Mouse (Mus musculus): ENCODE measurements around the gene Zfp46. TPM values are rescaled to one million over a fixed set of nuclear protein-coding genes. Genes with fewer than 3 reads are reported as not detected.

Zfp46 gene
- polyA plus RNA-seq, 1 experiment from 2014 or later: 13.0 TPM

DNA sequence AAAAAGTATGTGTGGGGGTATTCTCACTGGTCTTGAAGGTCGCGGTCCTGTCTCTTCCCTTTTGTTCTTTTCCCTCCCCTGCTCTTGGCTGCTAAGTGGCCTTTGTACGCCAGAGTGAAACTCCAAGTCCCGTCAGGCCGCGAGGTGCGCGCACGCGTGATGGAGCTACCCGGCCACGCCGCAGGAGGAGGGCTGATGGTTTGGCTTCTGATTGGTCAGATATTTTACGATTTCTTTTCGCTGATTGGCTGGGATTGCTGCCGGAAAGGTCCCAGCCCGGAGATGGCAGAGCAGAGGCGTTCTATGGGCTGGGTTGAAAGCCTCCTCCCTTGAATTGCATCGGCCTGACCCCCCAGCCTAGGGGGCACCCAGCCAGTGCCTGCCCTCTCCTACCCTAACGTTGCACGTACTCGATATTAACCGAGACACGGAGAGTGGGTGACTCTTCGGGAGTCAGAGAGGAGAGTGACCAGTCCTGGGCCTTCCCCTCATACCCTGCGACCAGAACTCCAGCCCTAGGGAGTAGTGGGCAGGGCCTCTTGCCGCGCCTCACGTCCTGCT lies 1.4 kb downstream of the Zfp46 start:
- H3K27me3 ChIP-seq: no peaks in the 10 kb centered on the region
- in situ Hi-C loops (cut with MboI; ENCODE audit: low pct_unique_long_range_greater_than_20kb): no loop called here
- ATAC-seq (peak; percentile 69), DNase-seq (ENCODE audit: low read depth, low spot score) (peak; percentile 92)
- POLR2A ChIA-PET: interaction anchor here (1.5 kb wide), 1 partner anchor 91 kb away, joined by 3 read pairs; no protein-coding TSS in a partner anchor
- no peak for TF ChIP-seq CTCF (IDR thresholded peaks at IDR 0.05)
- CTCF ChIA-PET: interaction anchor here (0.7 to 2.0 kb wide), 3 partner anchors 25 to 51 kb away, joined by 3 to 11 read pairs (median 4); no protein-coding TSS in a partner anchor

DNA sequence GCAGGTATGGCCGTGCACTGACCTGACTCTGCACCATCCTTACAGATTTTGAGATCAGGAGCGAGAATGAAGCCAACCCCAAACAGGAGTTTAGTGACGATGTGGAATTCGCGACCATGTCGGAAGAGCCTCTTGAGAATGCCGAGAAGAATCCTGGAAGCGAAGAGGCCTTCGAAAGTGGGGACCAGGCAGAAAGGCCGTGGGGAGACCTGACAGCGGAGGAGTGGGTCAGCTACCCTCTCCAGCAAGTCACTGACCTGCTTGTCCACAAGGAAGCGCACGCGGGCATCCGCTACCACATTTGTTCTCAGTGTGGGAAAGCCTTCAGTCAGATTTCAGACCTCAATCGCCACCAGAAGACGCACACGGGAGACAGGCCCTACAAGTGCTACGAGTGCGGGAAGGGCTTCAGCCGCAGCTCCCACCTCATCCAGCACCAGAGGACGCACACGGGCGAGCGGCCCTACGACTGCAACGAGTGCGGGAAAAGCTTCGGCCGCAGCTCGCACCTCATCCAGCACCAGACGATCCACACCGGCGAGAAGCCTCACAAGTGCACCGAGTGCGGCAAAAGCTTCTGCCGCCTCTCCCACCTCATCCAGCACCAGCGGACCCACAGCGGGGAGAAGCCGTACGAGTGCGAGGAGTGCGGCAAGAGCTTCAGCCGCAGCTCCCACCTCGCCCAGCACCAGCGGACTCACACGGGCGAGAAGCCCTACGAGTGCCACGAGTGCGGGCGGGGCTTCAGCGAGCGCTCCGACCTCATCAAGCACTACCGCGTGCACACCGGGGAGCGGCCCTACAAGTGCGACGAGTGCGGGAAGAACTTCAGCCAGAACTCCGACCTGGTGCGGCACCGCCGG lies 5.7 kb downstream of the Zfp46 start:
- TF ChIP-seq CTCF (IDR thresholded peaks at IDR 0.05): no peak
- H3K27me3 ChIP-seq: no peaks in the 10 kb centered on the region

DNA sequence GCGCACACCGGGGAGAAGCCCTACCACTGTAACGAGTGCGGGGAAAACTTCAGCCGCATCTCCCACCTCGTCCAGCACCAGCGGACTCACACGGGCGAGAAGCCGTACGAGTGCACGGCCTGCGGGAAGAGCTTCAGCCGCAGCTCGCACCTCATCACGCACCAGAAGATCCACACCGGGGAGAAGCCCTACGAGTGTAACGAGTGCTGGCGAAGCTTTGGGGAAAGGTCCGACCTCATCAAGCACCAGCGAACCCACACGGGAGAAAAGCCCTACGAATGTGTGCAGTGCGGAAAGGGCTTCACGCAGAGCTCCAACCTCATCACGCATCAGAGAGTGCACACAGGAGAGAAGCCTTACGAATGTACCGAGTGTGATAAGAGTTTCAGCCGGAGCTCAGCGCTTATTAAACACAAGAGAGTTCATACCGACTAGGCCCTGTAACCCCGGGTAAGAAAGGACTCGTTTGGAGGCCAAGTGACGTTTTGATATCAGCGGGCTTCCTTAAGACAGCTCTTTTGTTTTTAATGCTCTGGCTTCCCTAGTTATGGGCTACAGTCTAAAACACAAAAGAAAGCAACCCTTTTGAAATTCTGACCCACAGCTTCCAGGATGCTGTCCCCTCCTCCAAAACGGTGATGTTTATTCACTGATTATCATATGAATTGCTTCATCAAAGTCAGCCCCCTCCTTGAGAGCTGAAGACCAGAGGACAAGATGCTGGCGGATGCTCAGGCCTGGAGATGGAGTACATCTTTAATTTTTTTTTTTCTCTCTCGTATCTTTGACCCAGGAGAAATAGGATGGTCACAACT lies 6.5 kb downstream of the Zfp46 start:
- in situ Hi-C loops (cut with MboI; ENCODE audit: low pct_unique_long_range_greater_than_20kb): no loop called here
- no peak for ATAC-seq
- DNase-seq (ENCODE audit: low read depth, low spot score): no peak
- no peak for TF ChIP-seq CTCF (IDR thresholded peaks at IDR 0.05)
- ChIA-PET CTCF (no interaction called here), POLR2A (no interaction called here)
- H3K27me3 ChIP-seq: no peaks in the 10 kb centered on the region

More for the DNA sequence above, 5.7 kb downstream of the Zfp46 start:
- in situ Hi-C loops (cut with MboI; ENCODE audit: low pct_unique_long_range_greater_than_20kb): no loop called here
- ATAC-seq (no peak), DNase-seq (ENCODE audit: low read depth, low spot score) (no peak)
- ChIA-PET CTCF (no interaction called here), POLR2A (no interaction called here)

DNA sequence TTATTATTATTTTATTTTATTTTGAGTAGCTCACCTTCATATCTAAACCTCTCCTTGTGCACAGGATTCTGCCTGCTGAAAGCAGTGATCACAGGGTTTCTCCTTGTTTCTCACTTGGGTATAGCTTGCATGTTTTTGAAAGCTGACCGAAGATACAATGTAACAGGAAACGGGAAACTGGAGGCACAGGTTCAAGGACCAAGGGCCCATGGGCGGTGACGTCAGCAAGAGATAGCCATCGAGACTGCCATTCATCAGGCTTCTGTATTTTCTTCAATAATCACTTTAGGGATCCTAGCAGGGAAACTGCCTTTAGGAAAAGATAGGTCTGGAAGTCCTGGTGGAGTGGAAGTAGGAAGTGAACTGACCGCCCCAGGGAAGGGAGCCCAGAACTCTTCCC lies 7.2 kb downstream of the Zfp46 start:
- in situ Hi-C loops (cut with MboI; ENCODE audit: low pct_unique_long_range_greater_than_20kb): no loop called here
- no peak for TF ChIP-seq CTCF (IDR thresholded peaks at IDR 0.05)
- no peaks in the 10 kb centered on the region for H3K27me3 ChIP-seq
- ATAC-seq (no peak), DNase-seq (ENCODE audit: low read depth, low spot score) (no peak)
- CTCF ChIA-PET: no interaction called here
- POLR2A ChIA-PET: no interaction called here

DNA sequence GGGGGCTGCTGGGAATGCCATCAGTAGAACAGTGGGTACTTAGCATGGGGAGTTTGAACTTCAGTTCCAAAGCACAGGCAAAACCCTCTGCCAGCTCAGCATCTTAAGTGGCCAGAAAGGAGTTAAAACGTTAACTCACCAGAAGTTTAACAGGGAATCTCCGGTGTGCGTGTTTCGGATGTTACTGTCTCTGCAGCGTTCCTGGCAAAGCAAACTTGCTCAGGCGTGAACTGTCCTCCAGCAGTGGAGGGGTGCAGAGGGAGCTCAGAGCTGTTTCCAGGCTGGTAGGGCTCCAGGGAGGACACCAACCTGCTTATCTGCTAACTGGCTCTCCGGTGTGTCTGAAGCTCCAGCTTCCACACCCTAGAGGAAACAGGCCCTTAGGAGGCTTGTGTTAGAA lies 11.5 kb downstream of the Zfp46 start:
- in situ Hi-C loops (cut with MboI; ENCODE audit: low pct_unique_long_range_greater_than_20kb): no loop called here
- ChIA-PET CTCF (no interaction called here), POLR2A (no interaction called here)
- TF ChIP-seq CTCF (IDR thresholded peaks at IDR 0.05): no peak
- no peaks in the 10 kb centered on the region for H3K27me3 ChIP-seq
- ATAC-seq: no peak
- DNase-seq (ENCODE audit: low read depth, low spot score): no peak

DNA sequence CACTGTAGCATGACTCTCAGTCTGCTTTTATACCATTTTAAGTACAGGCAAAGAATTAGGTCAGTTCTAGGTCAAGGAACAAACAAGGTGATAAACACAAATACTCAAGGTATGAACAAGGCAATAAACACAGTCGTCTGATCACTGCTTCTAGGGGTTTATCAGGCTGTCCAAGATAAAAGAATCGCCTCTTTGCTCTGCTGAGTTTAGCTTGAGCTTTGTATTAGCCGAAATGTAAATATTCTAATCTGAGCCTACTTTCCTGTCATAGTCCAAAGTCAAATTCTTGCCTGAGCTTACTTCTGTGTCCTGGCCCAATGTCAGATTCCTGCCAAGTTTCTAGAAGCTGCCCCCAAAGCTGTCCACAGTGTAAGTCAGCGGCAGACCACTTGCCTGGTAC lies 18.0 kb downstream of the Zfp46 start:
- in situ Hi-C loops (cut with MboI; ENCODE audit: low pct_unique_long_range_greater_than_20kb): no loop called here
- TF ChIP-seq CTCF (IDR thresholded peaks at IDR 0.05): no peak
- ATAC-seq (no peak), DNase-seq (ENCODE audit: low read depth, low spot score) (no peak)
- CTCF ChIA-PET: interaction anchor here (1.2 kb wide), 2 partner anchors 13 to 22 kb away, joined by 3 read pairs; no protein-coding TSS in a partner anchor
- POLR2A ChIA-PET: interaction anchor here (0.7 kb wide), 1 partner anchor 295 kb away, joined by 3 read pairs; no protein-coding TSS in a partner anchor
- no peaks in the 10 kb centered on the region for H3K27me3 ChIP-seq

DNA sequence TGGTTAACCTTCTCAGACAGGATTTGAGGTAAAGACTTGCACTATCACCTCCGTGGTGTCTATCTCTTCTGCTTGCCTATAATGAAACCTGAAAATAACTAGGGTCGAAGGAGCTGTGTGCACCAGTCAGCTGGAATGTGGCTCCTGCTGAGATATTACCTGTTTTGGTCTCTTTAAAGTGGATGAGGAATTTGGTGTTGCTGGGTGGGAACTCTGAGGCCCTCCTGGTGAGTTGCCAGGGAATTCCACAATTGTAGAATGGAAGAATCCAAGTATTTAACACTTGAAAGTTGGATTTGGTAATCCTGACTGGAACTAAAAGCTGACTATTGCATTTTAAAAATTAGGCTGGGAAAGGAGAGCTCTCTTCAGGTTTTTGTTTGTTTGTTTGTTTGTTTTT lies 19.7 kb downstream of the Zfp46 start:
- in situ Hi-C loops (cut with MboI; ENCODE audit: low pct_unique_long_range_greater_than_20kb): no loop called here
- H3K27me3 ChIP-seq: no peaks in the 10 kb centered on the region
- POLR2A ChIA-PET: interaction anchor here (0.6 kb wide), 1 partner anchor 17 kb away, joined by 3 read pairs; no protein-coding TSS in a partner anchor
- no peak for TF ChIP-seq CTCF (IDR thresholded peaks at IDR 0.05)
- CTCF ChIA-PET: interaction anchor here (1.6 kb wide), 1 partner anchor 11 kb away, joined by 3 read pairs; no protein-coding TSS in a partner anchor
- ATAC-seq (no peak), DNase-seq (ENCODE audit: low read depth, low spot score) (peak; percentile 68)

DNA sequence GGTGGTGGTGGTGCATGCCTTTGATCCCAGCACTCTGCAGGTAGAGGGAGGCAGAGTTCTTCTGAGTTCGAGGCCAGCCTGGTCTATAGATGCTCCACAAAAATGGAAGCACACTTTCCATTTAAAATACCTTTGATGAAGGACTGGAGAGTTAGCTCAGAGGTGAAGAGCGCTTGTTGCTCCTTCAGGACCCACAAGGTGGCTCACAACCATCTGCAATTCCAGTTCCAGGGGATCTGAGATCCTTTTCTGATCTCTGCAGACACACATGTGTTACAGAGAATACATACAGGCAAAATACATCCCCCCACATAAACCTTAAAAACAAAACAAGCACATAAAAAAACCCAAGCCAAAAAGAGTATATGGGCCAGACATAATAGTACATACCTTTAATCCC lies 23.9 kb downstream of the Zfp46 start:
- TF ChIP-seq CTCF (IDR thresholded peaks at IDR 0.05): no peak
- ChIA-PET POLR2A (no interaction called here), CTCF (interaction anchor here (0.9 kb wide), 1 partner anchor 47 kb away, joined by 3 read pairs; no protein-coding TSS in a partner anchor)
- in situ Hi-C loops (cut with MboI; ENCODE audit: low pct_unique_long_range_greater_than_20kb): no loop called here
- no peaks in the 10 kb centered on the region for H3K27me3 ChIP-seq
- ATAC-seq (no peak), DNase-seq (ENCODE audit: low read depth, low spot score) (no peak)

DNA sequence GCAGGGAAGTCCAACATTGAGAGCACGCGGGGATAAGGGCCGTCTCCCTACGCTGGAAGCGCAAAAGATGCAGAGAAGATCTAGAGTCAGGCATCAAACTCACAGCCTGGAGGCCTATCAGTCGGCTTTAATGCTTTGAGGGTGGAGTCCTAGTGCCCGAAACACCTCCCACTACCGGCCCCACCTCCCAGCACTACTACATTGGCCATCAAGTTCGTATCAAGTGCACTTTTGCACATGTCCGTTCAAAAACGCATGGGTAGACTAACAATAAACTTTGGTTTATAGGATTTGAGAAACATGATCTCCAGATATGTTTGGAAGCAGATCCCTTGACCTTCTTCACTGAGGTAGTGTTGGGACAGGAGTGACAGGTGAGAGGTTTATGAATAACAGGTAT lies 25.3 kb downstream of the Zfp46 start:
- H3K27me3 ChIP-seq: no peaks in the 10 kb centered on the region
- ChIA-PET POLR2A (no interaction called here), CTCF (no interaction called here)
- DNase-seq (ENCODE audit: low read depth, low spot score) (no peak), ATAC-seq (no peak)
- in situ Hi-C loops (cut with MboI; ENCODE audit: low pct_unique_long_range_greater_than_20kb): no loop called here
- no peak for TF ChIP-seq CTCF (IDR thresholded peaks at IDR 0.05)

DNA sequence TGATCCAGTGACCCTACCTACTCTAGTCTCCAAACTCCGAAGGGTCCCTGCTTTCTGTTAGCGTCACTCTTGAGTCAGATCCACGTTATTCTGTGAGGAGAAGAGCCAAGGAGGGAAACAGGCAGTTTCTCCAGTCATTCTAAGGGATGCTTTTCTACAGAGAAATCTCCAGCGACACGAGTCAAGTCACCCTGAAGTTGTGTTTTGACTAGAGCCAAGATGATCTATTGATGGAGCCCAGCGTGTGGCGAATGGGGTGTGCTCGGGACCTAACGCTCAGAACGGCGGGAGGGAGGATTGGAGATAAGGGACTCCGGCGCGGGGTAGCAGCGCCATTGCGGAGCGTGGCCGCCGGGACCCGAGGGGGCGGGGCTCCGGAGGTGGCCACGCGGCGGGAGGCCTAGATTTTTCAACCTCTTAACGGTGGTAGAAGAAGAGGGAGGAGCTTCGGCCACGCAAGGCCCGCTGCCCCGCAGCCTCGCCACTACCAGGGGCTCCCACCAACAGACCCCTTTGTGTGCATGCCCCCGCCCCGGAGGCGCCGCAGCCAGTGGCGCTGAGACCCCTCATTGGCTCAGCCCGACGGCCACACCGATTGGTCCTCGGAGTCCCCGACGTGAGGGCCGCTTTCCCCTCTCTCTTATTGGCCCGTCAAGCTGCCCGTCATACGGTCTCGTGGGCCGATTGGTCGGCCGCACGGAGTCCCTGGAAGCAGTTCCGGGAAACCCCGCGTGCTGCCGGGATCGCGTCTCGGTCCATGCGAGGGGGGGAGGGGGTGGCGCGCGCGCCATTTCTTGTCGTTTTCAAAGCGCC lies 26.0 kb downstream of the Zfp46 start, which contains the start of gene Hnrnpr:
TSS of gene Hnrnpr (plus strand) at position 714 of the 813 bp plus-strand sequence.
- ATAC-seq (peak; percentile 97), DNase-seq (ENCODE audit: low read depth, low spot score) (peak; percentile 82)
- in situ Hi-C loops (cut with MboI; ENCODE audit: low pct_unique_long_range_greater_than_20kb): no loop called here
- POLR2A ChIA-PET: interaction anchor here (0.6 kb wide), 1 partner anchor 29 kb away, joined by 4 read pairs; no protein-coding TSS in a partner anchor
- CTCF ChIA-PET: no interaction called here
- no peaks in the 10 kb centered on the region for H3K27me3 ChIP-seq
- TF ChIP-seq CTCF (IDR thresholded peaks at IDR 0.05): no peak

Measured in Patski (cell line).